Mouse (Mus musculus): ENCODE measurements at regions not wholly inside any gene's neighbourhood (a gene's known extent, or its start where the extent isn't known, plus 50 kb on each side); places are given as distances from the start of the nearest gene placed in this dataset.

DNA sequence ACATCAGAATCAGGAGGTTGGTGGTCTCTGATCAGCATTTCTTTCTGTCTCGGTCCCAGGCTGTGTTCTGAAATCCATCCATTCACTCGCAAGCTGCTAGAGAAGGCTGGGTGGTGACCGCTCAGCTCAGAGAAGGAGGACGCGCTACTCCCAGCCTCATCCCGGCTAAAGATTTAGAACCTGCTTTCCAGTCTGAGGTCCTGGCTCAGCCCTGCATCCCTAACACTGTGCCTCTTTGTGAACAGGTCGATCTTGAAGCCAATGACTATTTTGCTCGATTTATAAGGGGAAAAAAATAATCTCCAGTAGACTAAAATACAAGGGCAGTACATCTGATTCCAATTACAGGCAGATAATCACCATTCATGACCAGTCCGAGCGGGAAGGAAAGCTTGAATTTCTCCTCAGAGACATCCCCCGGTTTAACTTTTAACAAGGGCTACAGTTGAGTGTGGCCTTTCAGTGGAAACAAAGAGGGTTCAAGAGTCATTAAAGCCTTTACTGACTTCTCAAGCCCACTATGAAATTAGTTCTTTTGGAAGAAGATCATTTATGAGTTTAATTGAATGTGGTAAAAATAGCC is 280.6 kb downstream of the Wdr11 start:
- WGBS (ENCODE audit: insufficient replicate concordance), result 73% methylated on average over 11 of the region's 11 CpGs
- Histone ChIP-seq H3K9me3 (ENCODE audit: control insufficient read depth, low read length) (no peaks in the 10 kb centered on the region), H3K4me2 (ENCODE audit: low read depth) (no peak overlapping the region), H3K9ac (replicated peaks) (no peak overlapping the region), H3K4me3 (ENCODE audit: insufficient read depth in 1 of 2, low read depth in 2 of 2, low read length in 2 of 2) (no peak overlapping the region), H3K27me3 (ENCODE audit: control insufficient read depth, insufficient read depth, low read length) (no peaks in the 10 kb centered on the region), H3K27ac (no peak overlapping the region), H3K36me3 (replicated peaks; ENCODE audit: control insufficient read depth, insufficient read depth, low read depth) (no peaks in the 10 kb centered on the region), H3K4me1 (replicated peaks; ENCODE audit: control insufficient read depth in 2 of 2, insufficient read depth in 2 of 2, low read length in 1 of 2) (no peaks in the 10 kb centered on the region)
- no peak for TF ChIP-seq CTCF (IDR thresholded peaks at IDR 0.05; ENCODE audit: low read depth)
- TF ChIP-seq EP300 (IDR thresholded peaks at IDR 0.05; ENCODE audit: low read depth), result no peak
- ATAC-seq (ENCODE audit: insufficient read depth), result no peak
- DNase-seq (ENCODE audit: low read depth in 3 of 3, low spot score in 3 of 3), result no peak

GRCm38 (mm10) chr7:129876202-129876851 is 284.7 kb downstream of the Wdr11 start:
- Histone ChIP-seq H3K27ac (no peak overlapping the region), H3K36me3 (replicated peaks; ENCODE audit: control insufficient read depth, insufficient read depth, low read depth) (no peaks in the 10 kb centered on the region), H3K4me3 (ENCODE audit: insufficient read depth in 1 of 2, low read depth in 2 of 2, low read length in 2 of 2) (no peak overlapping the region), H3K4me2 (ENCODE audit: low read depth) (no peak overlapping the region), H3K9ac (replicated peaks) (no peak overlapping the region), H3K27me3 (ENCODE audit: control insufficient read depth, insufficient read depth, low read length) (no peaks in the 10 kb centered on the region), H3K9me3 (ENCODE audit: control insufficient read depth, low read length) (no peaks in the 10 kb centered on the region), H3K4me1 (replicated peaks; ENCODE audit: control insufficient read depth in 2 of 2, insufficient read depth in 2 of 2, low read length in 1 of 2) (no peaks in the 10 kb centered on the region)
- ATAC-seq (ENCODE audit: insufficient read depth) (no peak), DNase-seq (ENCODE audit: low read depth in 3 of 3, low spot score in 3 of 3) (no peak)
- 56% methylated on average over 7 of the region's 7 CpGs for WGBS (ENCODE audit: insufficient replicate concordance)
- TF ChIP-seq EP300 (IDR thresholded peaks at IDR 0.05; ENCODE audit: low read depth) (no peak), CTCF (IDR thresholded peaks at IDR 0.05; ENCODE audit: low read depth) (no peak)

DNA sequence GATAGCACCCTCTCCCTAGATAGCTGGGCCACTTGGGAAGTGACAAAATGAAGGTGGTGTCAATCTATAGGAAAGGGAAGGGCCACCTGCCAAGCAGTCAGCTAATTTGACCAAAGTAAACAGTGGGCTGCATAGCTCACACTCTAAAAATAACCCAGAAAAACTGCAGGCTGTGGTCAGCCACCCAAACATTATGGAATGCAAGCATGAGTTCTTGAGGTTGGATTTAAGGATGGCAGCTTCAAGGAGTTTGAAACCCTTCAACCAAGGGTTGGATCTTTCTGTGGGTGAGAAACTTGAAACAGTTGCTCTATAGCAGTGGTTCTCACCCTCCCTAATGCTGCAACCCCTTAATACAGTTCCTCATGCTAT is 285.2 kb downstream of the Wdr11 start:
- no peaks in the 10 kb centered on the region for H3K27me3 ChIP-seq (ENCODE audit: control insufficient read depth, insufficient read depth, low read length)
- no peak for DNase-seq (ENCODE audit: low read depth in 3 of 3, low spot score in 3 of 3)
- ATAC-seq (ENCODE audit: insufficient read depth), result no peak

GRCm38 (mm10) chr7:129896291-129896690 is 304.6 kb downstream of the Wdr11 start:
- 45% methylated on average over 7 of the region's 7 CpGs for WGBS (ENCODE audit: insufficient replicate concordance)
- H3K36me3 ChIP-seq (replicated peaks; ENCODE audit: control insufficient read depth, insufficient read depth, low read depth), result no peaks in the 10 kb centered on the region
- H3K4me1 ChIP-seq (replicated peaks; ENCODE audit: control insufficient read depth in 2 of 2, insufficient read depth in 2 of 2, low read length in 1 of 2), result no peaks in the 10 kb centered on the region
- no peak for TF ChIP-seq CTCF (IDR thresholded peaks at IDR 0.05; ENCODE audit: low read depth)
- no peak for TF ChIP-seq EP300 (IDR thresholded peaks at IDR 0.05; ENCODE audit: low read depth)
- no peak overlapping the region for H3K27ac ChIP-seq
- H3K4me2 ChIP-seq (ENCODE audit: low read depth), result no peak overlapping the region
- no peaks in the 10 kb centered on the region for H3K9me3 ChIP-seq (ENCODE audit: control insufficient read depth, low read length)
- DNase-seq (ENCODE audit: low read depth in 3 of 3, low spot score in 3 of 3), result no peak
- H3K27me3 ChIP-seq (ENCODE audit: control insufficient read depth, insufficient read depth, low read length), result no peaks in the 10 kb centered on the region
- H3K4me3 ChIP-seq (ENCODE audit: insufficient read depth in 1 of 2, low read depth in 2 of 2, low read length in 2 of 2), result no peak overlapping the region
- no peak overlapping the region for H3K9ac ChIP-seq (replicated peaks)
- no peak for ATAC-seq (ENCODE audit: insufficient read depth)

More for the DNA sequence above, 285.2 kb downstream of the Wdr11 start:
- TF ChIP-seq EP300 (IDR thresholded peaks at IDR 0.05; ENCODE audit: low read depth) (no peak), CTCF (IDR thresholded peaks at IDR 0.05; ENCODE audit: low read depth) (no peak)
- H3K9ac ChIP-seq (replicated peaks), result no peak overlapping the region
- no peaks in the 10 kb centered on the region for H3K4me1 ChIP-seq (replicated peaks; ENCODE audit: control insufficient read depth in 2 of 2, insufficient read depth in 2 of 2, low read length in 1 of 2)
- H3K27ac ChIP-seq, result no peak overlapping the region
- no peaks in the 10 kb centered on the region for H3K9me3 ChIP-seq (ENCODE audit: control insufficient read depth, low read length)
- H3K4me2 ChIP-seq (ENCODE audit: low read depth), result no peak overlapping the region
- no peak overlapping the region for H3K4me3 ChIP-seq (ENCODE audit: insufficient read depth in 1 of 2, low read depth in 2 of 2, low read length in 2 of 2)
- no peaks in the 10 kb centered on the region for H3K36me3 ChIP-seq (replicated peaks; ENCODE audit: control insufficient read depth, insufficient read depth, low read depth)

GRCm38 (mm10) chr7:129897511-129897910 is 305.8 kb downstream of the Wdr11 start:
- Histone ChIP-seq H3K4me3 (ENCODE audit: insufficient read depth in 1 of 2, low read depth in 2 of 2, low read length in 2 of 2) (no peak overlapping the region), H3K36me3 (replicated peaks; ENCODE audit: control insufficient read depth, insufficient read depth, low read depth) (no peaks in the 10 kb centered on the region), H3K4me2 (ENCODE audit: low read depth) (no peak overlapping the region), H3K9ac (replicated peaks) (no peak overlapping the region), H3K9me3 (ENCODE audit: control insufficient read depth, low read length) (no peaks in the 10 kb centered on the region), H3K27ac (no peak overlapping the region), H3K4me1 (replicated peaks; ENCODE audit: control insufficient read depth in 2 of 2, insufficient read depth in 2 of 2, low read length in 1 of 2) (no peaks in the 10 kb centered on the region), H3K27me3 (ENCODE audit: control insufficient read depth, insufficient read depth, low read length) (no peaks in the 10 kb centered on the region)
- no peak for TF ChIP-seq CTCF (IDR thresholded peaks at IDR 0.05; ENCODE audit: low read depth)
- no peak for TF ChIP-seq EP300 (IDR thresholded peaks at IDR 0.05; ENCODE audit: low read depth)
- 58% methylated on average over 3 of the region's 3 CpGs for WGBS (ENCODE audit: insufficient replicate concordance)
- DNase-seq (ENCODE audit: low read depth in 3 of 3, low spot score in 3 of 3) (no peak), ATAC-seq (ENCODE audit: insufficient read depth) (no peak)
